Mouse (Mus musculus) gastrocnemius, adult 2 months (tissue): ENCODE measurements at regions not wholly inside any gene's neighbourhood (a gene's known extent, or its start where the extent isn't known, plus 50 kb on each side); places are given as distances from the start of the nearest gene placed in this dataset.
"Not testable (repeated sequence)": the region's sequence is repeated elsewhere in the genome, so short reads cannot be mapped to it uniquely, and the experiment has no call there.

Experiments
- DNase-seq: peaks from one replicate; pipeline ENCODE4 v3.0.0; 2022
- H3K27ac ChIP-seq: fragments of 200-600 bp; 2 replicates; pipeline ENCODE4 v1.8.1; 2022; ENCODE audit warnings: mild to moderate bottlenecking
- H3K4me3 ChIP-seq: fragments of 200-600 bp; 2 replicates; pipeline ENCODE4 v1.8.1; 2022; ENCODE audit warnings: mild to moderate bottlenecking, moderate library complexity
- CTCF ChIP-seq: fragments of 200-600 bp; IDR thresholded peaks from 2 replicates; pipeline ENCODE4 v1.8.1; 2022; ENCODE audit warnings: antibody characterized with exemption, mild to moderate bottlenecking, moderate library complexity
- intact Hi-C: fragments of 180-260 bp; cut with DNase I; formaldehyde crosslinking; loops from one replicate; pipeline ENCODE4 v1.15.1; 2025

DNA sequence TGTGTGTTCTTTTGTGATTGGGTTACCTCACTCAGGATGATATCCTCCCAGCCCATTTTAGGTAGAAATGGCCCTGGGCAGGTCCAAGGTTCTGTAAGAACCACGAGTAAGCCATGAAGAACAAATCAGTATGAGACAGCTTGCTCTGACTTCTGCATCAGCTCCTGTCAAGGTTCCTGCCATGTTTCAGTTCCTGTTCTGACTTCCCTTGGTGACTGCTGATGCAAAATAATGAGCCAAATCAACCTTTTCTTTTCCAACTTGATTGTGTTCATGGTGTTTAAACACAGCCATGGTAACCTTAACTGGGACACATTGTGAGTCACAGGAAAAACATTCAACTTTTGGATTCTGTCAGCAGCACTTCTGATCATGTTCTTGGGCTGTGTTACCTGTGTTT, 667.4 kb upstream of the Igfbp7 start:
- Histone ChIP-seq H3K27ac (no peak overlapping the region), H3K4me3 (no peak overlapping the region)
- TF ChIP-seq CTCF: no peak
- no peak for DNase-seq
- intact Hi-C loops: no loop called here

DNA sequence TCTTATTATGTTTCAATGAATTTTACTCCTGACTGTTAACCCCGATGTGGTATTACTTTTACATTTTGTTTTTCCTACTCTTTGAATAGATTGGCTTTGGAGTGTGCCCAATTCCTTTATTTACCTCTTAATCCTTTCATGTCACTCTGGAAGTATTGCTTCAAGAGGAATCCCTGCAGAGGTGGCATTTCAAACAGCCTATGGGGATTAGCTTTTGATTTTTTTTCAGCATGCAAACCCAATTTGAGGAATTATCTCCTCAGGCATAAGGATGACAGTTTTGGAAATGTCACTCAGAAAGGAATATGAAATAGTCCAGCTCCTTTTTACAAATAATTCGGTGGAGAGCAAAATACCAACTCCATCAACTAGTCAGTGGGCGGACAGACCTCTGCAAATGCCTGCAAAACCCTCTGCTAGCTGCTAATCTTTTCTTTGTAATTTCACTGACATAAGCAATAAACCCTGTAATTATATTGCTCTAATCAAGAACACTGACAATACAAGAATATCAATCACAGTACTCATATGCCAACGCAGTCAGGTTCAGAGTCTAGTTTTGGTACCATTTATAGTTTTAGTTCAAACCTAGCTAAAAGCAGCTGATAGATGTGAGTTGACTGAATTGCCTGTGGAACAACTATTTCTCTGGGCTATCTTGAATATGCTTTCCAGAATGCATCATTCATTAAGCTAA, 624.9 kb upstream of the Igfbp7 start:
- intact Hi-C loops: no loop called here
- H3K4me3 ChIP-seq: no peak overlapping the region
- TF ChIP-seq CTCF: no peak
- no peak for DNase-seq
- H3K27ac ChIP-seq: no peak overlapping the region

DNA sequence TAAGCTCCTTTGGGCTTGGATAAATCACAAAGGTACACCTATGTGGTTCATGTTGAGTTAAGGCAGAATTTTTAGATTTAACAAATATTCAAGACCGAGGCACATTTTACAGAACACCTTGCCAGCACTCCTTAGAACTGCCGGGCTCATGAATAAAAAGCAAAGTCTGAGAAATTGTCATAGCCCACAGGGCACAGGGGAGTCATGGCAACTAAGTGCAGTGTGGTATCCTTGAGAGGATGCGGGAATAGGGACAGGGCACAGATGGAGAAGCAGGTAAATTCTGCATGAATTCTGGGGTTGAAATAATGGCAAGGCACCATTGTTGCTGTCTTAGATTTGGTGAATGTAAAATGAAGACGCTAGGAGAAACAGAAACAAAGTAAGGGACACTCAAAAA, 609.7 kb upstream of the Igfbp7 start:
- intact Hi-C loops: no loop called here
- no peak for DNase-seq
- no peak overlapping the region for H3K27ac ChIP-seq
- H3K4me3 ChIP-seq: no peak overlapping the region
- no peak for TF ChIP-seq CTCF

DNA sequence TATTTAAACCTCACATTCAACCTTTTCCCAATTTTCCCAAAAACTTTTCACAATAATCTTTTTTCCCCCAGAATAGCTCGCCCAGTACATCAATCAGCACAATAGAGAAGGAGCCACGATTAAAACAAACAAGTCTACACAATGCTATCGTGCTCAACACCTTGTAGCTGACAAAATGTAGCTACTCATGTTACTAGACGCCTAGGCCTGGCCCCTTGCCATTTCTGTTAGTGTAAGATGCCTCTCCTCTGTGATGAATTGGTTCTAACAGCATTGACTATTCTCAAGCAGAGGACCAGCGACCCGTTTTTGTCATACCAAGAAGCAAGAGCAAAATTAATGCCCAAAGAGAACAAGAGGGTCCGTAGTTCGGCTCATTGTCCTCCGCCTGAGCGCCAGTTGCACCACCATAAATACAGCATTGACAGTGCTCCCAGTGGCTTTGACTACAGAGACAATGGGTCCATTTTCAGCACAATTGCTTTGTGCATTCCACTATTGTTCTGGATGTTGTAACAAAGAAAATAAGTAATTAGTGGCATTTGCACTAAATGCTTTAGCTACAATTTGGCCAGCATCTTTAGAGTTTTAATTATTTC, 578.7 kb upstream of the Igfbp7 start:
- intact Hi-C loops: no loop called here
- no peak for TF ChIP-seq CTCF
- H3K4me3 ChIP-seq: no peak overlapping the region
- no peak for DNase-seq
- H3K27ac ChIP-seq: no peak overlapping the region

DNA sequence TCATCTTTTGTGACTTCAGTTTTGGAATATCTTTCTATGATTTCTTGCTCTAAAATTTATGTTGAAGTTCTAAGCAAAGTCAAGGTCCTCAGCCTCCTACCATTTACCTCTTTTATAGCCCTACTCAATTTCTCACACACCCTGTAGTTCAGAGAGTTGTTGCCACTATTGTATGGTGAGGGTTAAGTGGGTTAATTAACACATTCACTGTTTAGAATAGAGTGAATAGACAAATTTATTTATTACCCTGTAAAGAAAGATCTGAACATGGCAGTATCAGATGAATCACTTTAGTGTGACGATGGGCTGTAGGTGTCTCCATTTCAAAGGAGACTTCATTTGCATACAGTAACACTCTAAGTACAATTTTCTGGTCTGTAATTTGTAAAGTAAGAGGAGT, 577.4 kb upstream of the Igfbp7 start:
- intact Hi-C loops: no loop called here

DNA sequence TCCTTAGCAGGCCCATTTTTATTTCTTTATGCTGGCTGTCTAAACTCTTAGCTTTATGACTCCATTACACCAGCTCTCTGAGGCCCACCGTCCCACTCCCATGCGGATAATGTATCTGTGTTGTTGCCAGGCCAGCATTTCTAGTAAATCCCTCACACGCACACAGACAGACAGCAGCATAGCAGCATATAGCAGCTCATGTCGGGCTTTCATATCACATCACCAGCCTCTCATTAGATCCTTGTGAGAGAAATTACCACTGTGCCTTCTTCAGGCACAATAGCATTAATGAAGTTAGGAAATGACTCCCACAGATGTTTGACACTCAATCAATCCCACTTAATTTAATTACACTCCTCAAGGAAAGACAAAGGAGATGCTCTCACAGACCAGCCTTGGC, 532.2 kb upstream of the Igfbp7 start:
- H3K27ac ChIP-seq, H3K4me3 ChIP-seq, intact Hi-C loops, DNase-seq: not testable (repeated sequence)

More for the DNA sequence above, 577.4 kb upstream of the Igfbp7 start:
- no peak for TF ChIP-seq CTCF
- no peak for DNase-seq
- Histone ChIP-seq H3K4me3 (no peak overlapping the region), H3K27ac (no peak overlapping the region)

DNA sequence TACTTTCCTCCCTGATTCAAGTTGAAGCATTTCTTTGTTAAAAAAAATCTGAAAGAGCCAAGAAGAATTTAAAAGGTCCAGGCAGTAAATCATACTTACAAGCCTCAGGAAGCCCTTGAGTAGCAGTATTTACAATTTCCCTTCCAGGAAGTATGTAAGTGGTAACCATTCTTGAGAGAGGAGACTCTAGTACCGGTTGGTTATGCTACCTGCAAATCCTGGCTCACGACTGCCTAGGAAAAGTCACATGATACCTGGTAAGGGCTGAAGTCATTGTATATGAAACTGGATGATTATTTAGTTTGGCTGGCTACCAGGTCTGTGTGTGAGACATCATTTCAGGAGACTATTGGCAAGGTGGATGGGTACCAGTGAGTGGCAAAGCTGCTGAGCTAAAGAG, 524.0 kb upstream of the Igfbp7 start:
- DNase-seq: no peak
- Histone ChIP-seq H3K4me3 (no peak overlapping the region), H3K27ac (no peak overlapping the region)
- intact Hi-C loops: no loop called here
- TF ChIP-seq CTCF: no peak

DNA sequence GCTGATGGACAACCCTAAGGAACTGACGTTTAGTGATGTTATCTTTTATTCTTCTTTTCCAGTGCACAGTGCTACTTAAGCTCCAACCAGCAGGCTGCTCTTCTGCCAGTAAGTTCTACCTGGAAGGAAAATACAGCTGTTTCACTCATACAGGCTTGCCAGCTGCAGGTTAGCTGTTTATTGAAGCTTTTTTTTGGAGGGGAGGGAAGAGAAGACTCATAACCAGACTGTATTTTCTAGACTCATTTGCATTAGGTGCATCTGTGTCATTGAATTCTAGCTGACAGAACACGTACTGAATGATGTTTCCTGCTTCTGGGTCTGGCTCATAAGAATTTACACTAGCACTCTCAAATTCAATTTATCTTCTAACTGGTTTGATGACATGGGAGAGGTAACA, 513.3 kb upstream of the Igfbp7 start:
- DNase-seq: no peak
- TF ChIP-seq CTCF: no peak
- Histone ChIP-seq H3K4me3 (no peak overlapping the region), H3K27ac (no peak overlapping the region)
- intact Hi-C loops: no loop called here

DNA sequence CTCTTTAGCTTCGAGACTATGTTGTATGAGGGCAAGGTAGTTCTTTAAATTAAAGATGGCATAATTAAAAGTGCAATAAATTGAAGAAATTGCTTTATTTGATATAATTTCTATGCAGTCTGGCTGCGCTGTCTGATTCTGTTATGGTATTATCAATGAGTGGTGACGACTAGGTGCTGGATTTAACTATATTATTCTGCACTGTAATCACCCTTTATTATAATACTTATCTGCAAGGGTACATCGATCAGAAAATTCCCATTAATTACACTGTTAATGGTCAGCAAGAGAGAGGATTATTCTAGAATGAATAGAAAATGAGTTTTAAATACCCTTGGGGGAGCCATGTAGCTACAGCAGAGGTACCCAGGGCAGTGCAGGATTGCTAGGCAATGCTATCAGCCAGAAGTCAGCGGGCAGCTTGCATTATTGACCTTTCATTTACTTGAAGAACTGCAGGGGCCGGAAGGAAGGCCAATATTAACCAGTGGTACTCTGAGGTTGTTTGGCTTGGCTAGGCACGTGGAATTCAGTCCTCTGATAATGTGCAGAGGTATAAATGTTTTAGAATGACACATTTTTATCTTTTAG, 509.3 kb upstream of the Igfbp7 start:
- no peak overlapping the region for H3K27ac ChIP-seq
- intact Hi-C loops: no loop called here
- TF ChIP-seq CTCF: no peak
- DNase-seq: no peak
- H3K4me3 ChIP-seq: no peak overlapping the region

DNA sequence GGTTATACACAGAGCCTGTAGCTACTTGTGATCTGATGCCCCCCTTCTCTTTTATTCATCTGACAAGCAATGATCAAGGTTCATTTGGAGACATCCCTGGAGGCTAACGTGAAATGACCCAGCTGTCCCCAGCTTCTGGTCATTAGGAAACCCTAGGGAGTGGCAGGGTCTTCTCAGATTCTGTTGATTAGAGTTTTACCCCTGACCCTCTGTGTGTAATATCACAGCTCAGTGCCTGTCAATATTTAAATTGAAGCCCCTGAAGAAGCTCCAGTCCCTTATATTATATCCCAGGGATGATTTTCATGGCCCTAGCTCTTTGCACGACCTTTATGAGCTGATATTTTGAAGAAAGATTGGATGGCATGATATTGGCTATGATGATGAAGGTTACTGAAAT, 508.5 kb upstream of the Igfbp7 start:
- no peak for DNase-seq
- TF ChIP-seq CTCF: no peak
- Histone ChIP-seq H3K4me3 (no peak overlapping the region), H3K27ac (no peak overlapping the region)
- intact Hi-C loops: no loop called here

DNA sequence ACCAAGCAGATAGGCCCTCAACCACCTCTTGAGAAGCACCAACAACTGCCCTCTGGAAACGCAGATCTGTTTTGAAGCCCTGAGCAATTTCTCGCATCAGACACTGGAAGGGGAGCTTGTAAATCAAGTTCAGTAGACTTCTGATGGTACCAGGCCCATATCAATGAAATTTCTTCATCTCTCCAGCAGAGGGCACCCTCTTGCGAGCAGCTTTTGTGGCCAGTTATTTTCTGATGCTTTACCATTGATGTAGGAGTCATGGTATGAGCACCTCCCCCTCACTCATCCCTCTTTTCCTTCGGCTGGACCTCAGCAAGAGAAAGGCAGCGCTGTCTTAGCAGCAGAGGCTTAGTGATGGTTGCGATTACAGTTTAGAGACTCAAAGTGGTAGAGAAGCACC, 501.4 kb upstream of the Igfbp7 start:
- intact Hi-C loops: no loop called here
- no peak for DNase-seq
- peak; percentile 44 for TF ChIP-seq CTCF
- Histone ChIP-seq H3K4me3 (no peak overlapping the region), H3K27ac (no peak overlapping the region)

DNA sequence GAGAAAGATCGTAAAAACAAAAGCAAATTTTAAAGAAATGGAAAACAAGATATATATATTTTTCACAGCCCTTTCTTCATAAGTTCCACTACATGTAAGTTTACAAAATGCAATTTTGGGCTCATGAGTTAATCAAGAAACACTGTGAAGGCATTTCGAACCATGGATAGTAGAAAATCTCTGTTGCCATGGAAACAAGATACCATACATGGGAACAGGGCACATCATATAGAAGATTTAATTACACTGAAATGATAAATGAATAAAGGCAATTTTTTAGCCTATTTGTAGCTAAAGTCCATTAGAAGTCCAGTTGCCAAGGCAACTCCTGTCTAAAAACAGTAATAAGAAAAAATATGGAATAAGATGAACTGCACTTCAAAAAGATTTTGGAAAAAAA, 484.2 kb upstream of the Igfbp7 start:
- H3K4me3 ChIP-seq, H3K27ac ChIP-seq, DNase-seq, intact Hi-C loops: not testable (repeated sequence)

DNA sequence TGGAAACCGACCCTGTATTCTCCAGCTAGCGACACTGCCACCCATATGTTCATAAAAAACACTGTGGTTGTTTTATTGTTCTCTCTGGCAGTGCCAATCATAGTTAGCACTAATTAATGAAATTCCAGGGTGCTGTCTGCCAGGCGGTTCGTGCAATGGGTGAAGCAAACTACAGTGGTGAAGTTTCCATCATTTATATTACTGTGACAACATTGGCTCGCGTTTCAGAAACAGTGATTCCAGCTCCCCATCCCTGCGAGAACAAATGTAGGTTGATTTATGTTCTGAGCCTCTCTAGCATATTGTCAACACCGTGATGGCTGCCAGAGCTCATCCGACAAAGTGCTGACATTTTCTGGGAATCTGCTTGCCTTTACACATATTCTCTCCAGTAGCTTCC, 480.7 kb upstream of the Igfbp7 start:
- DNase-seq: no peak
- no peak overlapping the region for H3K27ac ChIP-seq
- intact Hi-C loops: no loop called here
- no peak overlapping the region for H3K4me3 ChIP-seq
- TF ChIP-seq CTCF: no peak

DNA sequence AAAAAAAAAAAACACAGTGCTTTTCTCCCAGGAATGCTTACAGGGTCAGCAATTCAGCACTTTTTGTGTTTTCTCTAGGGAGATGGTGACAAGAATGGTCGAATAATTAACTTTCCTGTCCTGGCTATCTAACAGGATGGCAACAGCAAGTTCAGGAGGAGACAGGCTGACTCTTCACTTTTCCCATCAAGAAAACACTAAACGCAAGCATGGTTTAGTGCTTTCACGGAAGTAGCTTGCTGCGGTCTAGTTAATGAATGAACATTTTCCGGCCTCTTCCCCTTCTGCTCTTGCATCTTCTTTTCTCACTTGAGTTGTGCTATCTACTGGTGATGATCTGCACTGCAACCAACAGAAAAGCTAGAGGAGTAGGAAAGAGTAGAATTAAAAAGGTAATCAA, 463.6 kb upstream of the Igfbp7 start:
- no peak for TF ChIP-seq CTCF
- intact Hi-C loops: no loop called here
- no peak overlapping the region for H3K27ac ChIP-seq
- no peak for DNase-seq
- no peak overlapping the region for H3K4me3 ChIP-seq
